Mouse (Mus musculus) left cerebral cortex, adult 8-10 months (tissue): ENCODE measurements at regions not wholly inside any gene's neighbourhood (a gene's known extent, or its start where the extent isn't known, plus 50 kb on each side); places are given as distances from the start of the nearest gene placed in this dataset.

Experiments used
- DNase-seq, 2 experiments: peaks; one replicate each; pipeline ENCODE4 v3.0.0; 2022; ENCODE audit warnings: low spot score in 2 of 2

DNA sequence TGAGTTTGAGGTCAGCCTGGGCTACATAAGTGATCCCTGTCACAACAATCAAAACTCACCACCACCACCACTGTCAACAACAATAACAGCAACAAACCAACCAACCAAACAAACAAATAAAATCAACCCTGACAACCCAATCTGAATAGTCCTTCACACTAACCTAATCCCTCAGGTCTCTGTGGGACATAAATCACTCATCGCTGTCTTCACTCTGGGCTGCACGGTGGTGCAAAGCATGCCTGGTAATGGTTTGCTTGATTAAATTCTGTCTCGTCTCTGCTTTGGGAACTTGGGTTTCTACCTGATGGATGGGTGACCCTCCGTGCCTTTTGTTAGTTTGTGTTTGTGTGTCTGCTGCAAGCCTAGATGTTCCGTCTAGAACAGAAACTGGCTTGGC lies 100.6 kb downstream of the Slc17a6 start:
- DNase-seq: no peak

DNA sequence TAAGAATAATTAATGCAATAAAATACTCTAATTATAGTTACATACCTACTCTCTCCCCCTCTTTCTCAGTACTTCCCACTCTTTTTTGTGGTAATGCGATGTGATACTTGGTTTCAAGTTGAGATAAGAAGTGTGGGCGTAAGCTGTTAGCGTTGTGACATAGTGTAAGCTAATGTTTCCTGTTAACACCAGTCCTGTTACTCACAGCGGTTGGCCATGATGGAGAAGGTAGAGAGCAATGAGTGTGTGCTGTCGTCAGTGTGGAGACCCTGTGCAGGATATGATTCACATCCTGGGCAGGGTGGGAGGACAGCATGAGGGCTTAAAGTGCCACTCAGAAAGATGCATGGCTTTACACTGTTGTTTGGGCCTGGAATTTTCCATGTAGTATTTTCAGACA lies 102.1 kb downstream of the Slc17a6 start:
- DNase-seq: no peak

GRCm38 (mm10) chr7:51736285-51736684 lies 114.5 kb downstream of the Slc17a6 start:
- no peak for DNase-seq

DNA sequence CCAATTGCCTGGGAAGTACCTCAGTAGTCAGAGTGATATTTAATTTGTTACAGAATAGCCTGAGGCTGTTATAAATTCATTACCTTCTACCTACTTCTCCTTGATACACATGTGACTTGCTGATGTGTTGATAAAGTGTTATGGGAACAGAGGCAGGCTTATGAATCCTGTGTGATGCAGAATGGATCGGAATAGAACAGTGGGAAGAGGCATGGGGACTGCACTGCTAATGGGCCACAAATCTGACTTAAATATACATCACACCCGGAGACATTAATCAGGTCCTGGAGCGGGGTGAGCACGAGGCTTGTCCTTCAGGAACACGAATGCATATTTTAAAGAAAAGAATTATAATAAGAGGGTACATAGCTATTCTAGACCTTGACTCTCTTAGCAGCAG lies 117.8 kb downstream of the Slc17a6 start:
- no peak for DNase-seq

- no peak for DNase-seq
Observed at GRCm38 (mm10) chr7:51740928-51741327, 119.1 kb downstream of the Slc17a6 start.

- DNase-seq: no peak
Observed at GRCm38 (mm10) chr7:51742720-51743119, 119.1 kb upstream of the Gas2 start.

DNA sequence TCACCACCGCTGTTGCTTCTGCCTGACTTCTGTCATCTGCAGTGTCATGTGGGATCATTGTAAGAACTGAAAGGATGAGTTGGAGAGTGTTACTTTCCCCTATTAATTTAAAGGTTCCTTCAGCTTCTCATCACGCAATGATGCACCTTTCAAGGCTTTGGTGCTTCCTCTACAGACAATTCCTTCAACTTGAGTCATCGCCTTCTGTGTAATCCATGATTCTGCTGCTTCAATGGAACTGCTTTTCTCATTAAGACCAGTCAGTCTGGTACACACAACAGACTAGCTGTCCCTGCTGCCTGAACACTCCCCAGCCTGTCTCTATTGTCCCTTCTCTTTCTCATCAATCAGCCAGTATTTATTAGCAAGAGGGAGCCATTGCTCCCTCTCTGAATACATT lies 116.2 kb upstream of the Gas2 start:
- no peak for DNase-seq

GRCm38 (mm10) chr7:51748633-51749303 lies 113.0 kb upstream of the Gas2 start:
- DNase-seq: peak in 1 of 2 experiments; percentile 5

GRCm38 (mm10) chr7:51749304-51750129 lies 112.3 kb upstream of the Gas2 start:
- DNase-seq: no peak

- no peak for DNase-seq
Observed at GRCm38 (mm10) chr7:51750271-51750670, 111.5 kb upstream of the Gas2 start.

DNA sequence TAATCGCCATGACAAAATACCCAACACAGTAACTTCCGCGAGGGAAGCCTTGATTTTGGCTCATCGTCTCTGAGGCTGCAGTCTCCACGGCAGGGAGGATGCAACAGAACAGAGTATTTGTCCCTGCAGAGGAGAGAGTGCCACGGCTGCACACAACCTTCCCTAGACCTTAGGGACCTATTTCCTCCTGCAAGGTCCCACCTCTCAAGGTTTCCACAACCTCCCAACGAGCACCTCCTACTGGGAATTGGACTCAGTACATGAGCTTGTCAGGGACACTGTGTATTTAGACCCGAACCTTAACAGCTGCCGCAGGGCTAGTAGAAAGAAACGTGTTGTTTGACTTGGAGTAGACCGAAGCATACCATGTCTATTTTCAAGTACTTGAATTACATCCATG lies 108.8 kb upstream of the Gas2 start:
- DNase-seq: no peak

GRCm38 (mm10) chr7:51754208-51754888 lies 107.5 kb upstream of the Gas2 start:
- DNase-seq: no peak

GRCm38 (mm10) chr7:51756218-51756617 lies 105.6 kb upstream of the Gas2 start:
- no peak for DNase-seq

DNA sequence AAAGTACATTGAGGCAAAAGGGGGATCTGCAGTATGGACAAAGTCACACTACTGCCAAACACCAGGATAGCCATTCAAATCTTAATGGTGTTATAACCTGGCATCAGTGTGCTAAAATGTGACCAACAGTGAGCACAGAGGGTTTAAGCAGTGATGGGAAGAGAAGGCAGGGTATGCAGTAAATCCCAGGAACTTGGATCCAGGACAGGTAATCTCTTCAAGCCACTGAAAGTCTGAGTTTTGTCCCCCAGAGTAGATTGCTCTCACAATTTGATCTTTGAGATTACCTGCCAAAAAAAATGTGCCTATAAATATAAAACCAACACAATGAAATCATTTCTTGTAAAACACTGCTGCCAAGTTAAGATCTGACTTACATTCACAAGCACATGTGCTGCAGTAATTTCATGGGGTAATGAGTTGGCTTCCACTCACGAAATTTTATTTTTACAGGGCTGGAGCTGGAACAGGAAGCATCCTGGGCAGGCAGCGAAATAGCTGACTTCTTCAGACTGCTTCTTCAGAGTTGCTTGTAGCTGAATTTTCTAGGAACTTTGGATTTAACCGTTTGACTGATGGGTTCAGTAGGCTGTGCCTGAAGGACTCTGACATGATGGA lies 102.2 kb upstream of the Gas2 start:
- DNase-seq: no peak

DNA sequence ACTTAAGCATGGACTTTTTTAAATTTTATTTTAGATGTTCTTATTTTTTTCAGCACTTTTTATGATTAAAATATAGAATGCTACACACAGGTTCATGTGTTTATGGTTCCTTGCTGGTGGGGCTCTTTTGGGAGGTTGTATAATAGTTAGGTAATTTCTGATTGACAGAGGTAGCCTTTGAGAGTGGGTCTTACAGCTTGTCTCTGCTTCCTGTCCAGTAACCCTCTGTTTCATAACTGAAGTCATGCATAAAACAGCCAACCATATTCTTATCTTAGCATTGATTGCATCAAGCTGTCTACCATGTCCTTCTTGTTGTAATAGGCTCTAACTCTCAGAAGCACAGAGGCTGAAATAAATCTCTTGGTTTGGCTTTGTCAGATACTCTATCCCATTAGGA lies 94.7 kb upstream of the Gas2 start:
- no peak for DNase-seq

GRCm38 (mm10) chr7:51771895-51772871 lies 89.6 kb upstream of the Gas2 start:
- no peak for DNase-seq

DNA sequence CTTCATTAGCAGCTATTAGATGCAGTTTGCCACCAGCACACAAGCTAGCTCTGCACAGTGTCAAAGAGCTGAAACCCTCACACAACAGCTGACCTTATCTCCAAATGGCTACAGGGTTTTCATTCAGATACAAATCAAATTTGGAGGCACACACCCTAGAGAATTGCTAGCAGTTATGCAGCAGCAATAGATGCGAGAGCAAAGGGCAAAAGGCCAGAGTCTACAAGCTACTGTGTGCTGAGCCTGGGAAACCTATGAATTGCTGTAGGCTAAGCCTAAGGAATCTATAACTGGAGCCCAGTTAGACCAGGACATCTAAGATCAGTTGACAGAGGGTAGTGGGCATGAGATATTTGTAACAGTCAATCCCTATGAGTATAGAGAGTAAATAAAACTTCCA lies 85.8 kb upstream of the Gas2 start:
- DNase-seq: no peak

GRCm38 (mm10) chr7:51783070-51783776 lies 78.6 kb upstream of the Gas2 start:
- no peak for DNase-seq

GRCm38 (mm10) chr7:51783923-51784686 lies 77.7 kb upstream of the Gas2 start:
- DNase-seq: no peak
